Mouse (Mus musculus): ENCODE data around the gene 6430531B16Rik.

Gene 6430531B16Rik

GRCm38 (mm10) chr7:139937138-139937537 lies 41.4 kb downstream of the 6430531B16Rik start:
- no peak for DNase-seq

- no peak for DNase-seq
Observed at GRCm38 (mm10) chr7:139936705-139937104, 41.9 kb downstream of the 6430531B16Rik start.

- DNase-seq: peak; percentile 70 to 83
Observed at GRCm38 (mm10) chr7:139930732-139931131, 47.8 kb downstream of the 6430531B16Rik start.
